Mouse (Mus musculus) hindbrain, postnatal 0 days (tissue): ENCODE data around the gene Tmem132c. TPM values are rescaled to one million over a fixed set of nuclear protein-coding genes. Genes with fewer than 3 reads are reported as not detected.
A peak's percentile ranks its signal among the peaks of the same experiment; 100 is the strongest.

Source experiments
- ATAC-seq: fragments of 200-750 bp; cut with Nextera tagmentation; 2 replicates; pipeline ENCODE4 v1.8.0; 2017; ENCODE audit warnings: mild to moderate bottlenecking, moderate TSS enrichment, moderate library complexity
- DNase-seq: peaks from one replicate; pipeline ENCODE4 v3.0.0-alpha.2; 2015; ENCODE audit warnings: low spot score
- H3K27ac ChIP-seq: fragments of 300-500 bp; sonication (generic); 2 replicates; pipeline ENCODE4 v1.5.1; 2014; ENCODE audit warnings: mild to moderate bottlenecking
- H3K27me3 ChIP-seq: fragments of 300-500 bp; sonication (generic); 2 replicates; pipeline ENCODE4 v1.6.1; 2014; ENCODE audit warnings: low read length, mixed read lengths; ENCODE audit not compliant: insufficient read depth
- H3K36me3 ChIP-seq: fragments of 300-500 bp; sonication (generic); 2 replicates; pipeline ENCODE4 v1.6.1; 2014; ENCODE audit warnings: low read length, mixed read lengths; ENCODE audit not compliant: insufficient read depth
- H3K4me1 ChIP-seq: fragments of 300-500 bp; sonication (generic); 2 replicates; pipeline ENCODE4 v1.6.1; 2014; ENCODE audit warnings: antibody characterized with exemption, low read length, mixed read lengths; ENCODE audit not compliant: insufficient read depth
- H3K4me2 ChIP-seq: fragments of 300-500 bp; sonication (generic); 2 replicates; pipeline ENCODE4 v1.6.1; 2014; ENCODE audit warnings: low read depth, mild to moderate bottlenecking, low read length, moderate library complexity, mixed read lengths
- H3K4me3 ChIP-seq: fragments of 300-500 bp; sonication (generic); 2 replicates; pipeline ENCODE4 v1.5.1; 2014; ENCODE audit warnings: low read length
- H3K9ac ChIP-seq: fragments of 300-500 bp; sonication (generic); replicated peaks from 2 replicates; pipeline ENCODE4 v1.6.1; 2014; ENCODE audit warnings: mild to moderate bottlenecking, low read length, moderate library complexity, mixed read lengths
- H3K9me3 ChIP-seq: fragments of 300-500 bp; sonication (generic); 2 replicates; pipeline ENCODE4 v1.6.1; 2016; ENCODE audit warnings: low read length, mixed read lengths
- CTCF ChIP-seq: IDR thresholded peaks from 2 replicates; pipeline ENCODE4 v1.5.1; 2016; ENCODE audit warnings: antibody characterized with exemption, control low read depth, low read depth
- WGBS: fragments of 180-500 bp; shearing (Covaris S2); extraction: QIAGEN DNeasy Blood & Tissue Kit; methylation state at CpG from one replicate; pipeline ENCODE4 v1.1.7; 2014; 5-methylcytosine and 5-hydroxymethylcytosine counted together
- polyA plus RNA-seq: library from polyadenylated mRNA; unstranded; fragments of >200 nt; fragmentation: Nextera tagmentation; extraction: Ambion mirVana; gene quantifications from 2 replicates; pipeline ENCODE4 v1.2.1, GENCODE M21; 2015
- total RNA-seq: library from RNA; depleted of rRNA; stranded (reverse); fragments of >200 nt; gene quantifications from 2 replicates; pipeline ENCODE4 v1.2.3, GENCODE M21; 2014

Tmem132c gene
- total and polyA plus RNA-seq, 2 experiments from 2014 or later: 12.9 to 46.0 TPM

- Histone ChIP-seq H3K9ac (no peak overlapping the region), H3K27ac (0 out of 2 replicates have a peak overlapping the region, but pooled peaks have one; percentile 16), H3K4me2 (peak overlapping the region; percentile 38), H3K36me3 (no peaks in the 10 kb centered on the region), H3K4me3 (no peak overlapping the region), H3K27me3 (no peaks in the 10 kb centered on the region), H3K4me1 (peaks cover 7% of the 10 kb centered on the region), H3K9me3 (no peaks in the 10 kb centered on the region)
- peak; percentile 87 for DNase-seq
- TF ChIP-seq CTCF: no peak
- WGBS: 3% methylated on average over 15 of the region's 15 CpGs
- ATAC-seq: peak; percentile 82
These were observed 94.7 kb downstream of the Tmem132c start for GRCm38 (mm10) chr5:127336048-127336907.

GRCm38 (mm10) chr5:127336908-127337265 is 95.3 kb downstream of the Tmem132c start:
- DNase-seq: no peak
- H3K27ac ChIP-seq: no peak overlapping the region
- no peaks in the 10 kb centered on the region for H3K27me3 ChIP-seq
- TF ChIP-seq CTCF: no peak
- no peaks in the 10 kb centered on the region for H3K36me3 ChIP-seq
- H3K9ac ChIP-seq: no peak overlapping the region
- H3K4me1 ChIP-seq: peaks cover 7% of the 10 kb centered on the region
- H3K9me3 ChIP-seq: no peaks in the 10 kb centered on the region
- 19% methylated on average over 5 of the region's 5 CpGs for WGBS
- H3K4me2 ChIP-seq: peak overlapping the region; percentile 38; the same call in 1 of the 2 replicates
- ATAC-seq: no peak
- H3K4me3 ChIP-seq: no peak overlapping the region

- Histone ChIP-seq H3K27ac (no peak overlapping the region), H3K9ac (no peak overlapping the region), H3K4me2 (no peak overlapping the region), H3K9me3 (no peaks in the 10 kb centered on the region), H3K4me1 (peaks cover 7% of the 10 kb centered on the region), H3K4me3 (no peak overlapping the region), H3K27me3 (no peaks in the 10 kb centered on the region), H3K36me3 (no peaks in the 10 kb centered on the region)
- TF ChIP-seq CTCF: no peak
- no peak for ATAC-seq
- DNase-seq: peak; percentile 52
- WGBS: 11% methylated on average over 5 of the region's 5 CpGs
These were observed 97.4 kb downstream of the Tmem132c start for GRCm38 (mm10) chr5:127339016-127339435.

DNA sequence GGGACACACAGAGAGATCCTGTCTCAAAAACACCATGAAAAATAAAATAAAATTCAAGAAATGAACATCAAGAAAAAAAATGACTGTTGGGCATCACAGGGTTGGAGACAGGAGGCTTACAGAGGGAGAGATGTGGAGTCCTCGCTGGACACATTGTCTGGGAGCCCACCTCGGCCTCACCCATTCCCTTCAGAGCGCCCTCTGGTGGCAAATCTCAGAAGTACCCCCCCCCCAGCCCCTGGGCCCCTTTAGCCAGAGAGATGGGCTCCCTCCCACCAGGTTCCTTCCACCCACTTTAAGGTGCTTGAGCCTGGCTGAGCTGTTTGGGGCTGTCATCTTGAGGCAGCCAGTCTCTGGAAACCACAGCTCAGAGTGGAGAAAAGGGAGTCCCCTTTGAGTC is 99.5 kb downstream of the Tmem132c start:
- DNase-seq (no peak), ATAC-seq (no peak)
- Histone ChIP-seq H3K27ac (no peak overlapping the region), H3K27me3 (no peaks in the 10 kb centered on the region), H3K4me2 (no peak overlapping the region), H3K36me3 (no peaks in the 10 kb centered on the region), H3K9ac (no peak overlapping the region), H3K4me3 (no peak overlapping the region), H3K4me1 (peaks cover 7% of the 10 kb centered on the region), H3K9me3 (no peaks in the 10 kb centered on the region)
- TF ChIP-seq CTCF: peak; percentile 42
- 47% methylated on average over 3 of the region's 3 CpGs for WGBS

DNA sequence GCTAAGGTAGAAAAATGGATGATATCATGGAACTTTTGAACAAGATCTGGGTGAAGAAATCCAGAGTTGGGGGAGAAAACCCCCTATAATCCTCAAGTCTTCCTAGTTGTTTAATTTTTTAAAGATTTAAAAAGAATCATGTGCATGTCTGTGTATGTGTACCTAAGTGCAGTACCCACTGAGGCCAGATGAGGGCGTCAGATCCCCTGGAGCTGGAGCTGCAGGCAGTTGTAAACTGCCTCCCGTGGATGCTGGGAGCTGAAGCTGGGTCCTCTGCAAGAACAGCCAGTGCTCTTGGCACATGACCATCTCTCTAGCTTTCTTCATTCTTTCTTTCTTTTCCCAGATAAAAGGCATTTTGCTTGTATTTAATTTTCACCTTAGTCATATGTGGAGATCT is 103.1 kb downstream of the Tmem132c start:
- Histone ChIP-seq H3K4me3 (no peak overlapping the region), H3K27ac (no peak overlapping the region), H3K9ac (no peak overlapping the region), H3K9me3 (no peaks in the 10 kb centered on the region), H3K4me2 (no peak overlapping the region), H3K4me1 (no peaks in the 10 kb centered on the region), H3K27me3 (no peaks in the 10 kb centered on the region), H3K36me3 (no peaks in the 10 kb centered on the region)
- ATAC-seq (no peak), DNase-seq (no peak)
- TF ChIP-seq CTCF: peak; percentile 47
- WGBS: 43% methylated on average over 2 of the region's 2 CpGs

DNA sequence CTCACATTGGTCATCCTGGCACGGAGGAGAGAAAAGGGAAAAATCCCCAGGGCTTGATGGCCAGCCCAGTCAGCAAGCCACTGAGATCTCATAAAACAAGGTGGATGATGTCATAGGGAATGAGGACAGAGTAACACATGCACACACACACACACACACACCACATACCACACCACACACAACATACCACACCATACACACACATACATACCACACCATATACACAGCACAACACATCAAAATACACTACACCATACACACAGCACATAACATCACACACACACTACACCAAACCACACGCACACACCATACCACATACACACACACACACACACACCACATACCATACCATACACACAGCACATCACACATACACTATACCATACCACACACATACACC is 104.8 kb downstream of the Tmem132c start:
- Histone ChIP-seq H3K9ac (no peak overlapping the region), H3K4me1 (no peaks in the 10 kb centered on the region), H3K9me3 (no peaks in the 10 kb centered on the region), H3K36me3 (no peaks in the 10 kb centered on the region), H3K27me3 (no peaks in the 10 kb centered on the region), H3K4me3 (no peak overlapping the region), H3K4me2 (no peak overlapping the region), H3K27ac (no peak overlapping the region)
- 84% methylated on average over 2 of the region's 2 CpGs for WGBS
- DNase-seq (no peak), ATAC-seq (no peak)
- no peak for TF ChIP-seq CTCF
